10 mouse cellular contexts compared by ENCODE assay signal in genomic region chr1:191484726-191485425, GRCm38 (mm10).
DNase-seq lines count a peak whose midpoint lies in the region; ATAC-seq lines count a peak whose summit lies in the region.
"Had no signal": no experiment of that assay in that cellular context is flagged by ENCODE, and none has a peak within 500 bp of the region (broad histone marks: within the 10 kb centered on the region; RNA-seq: fewer than 3 reads in every experiment).

No protein-coding gene starts in this region.

- peak; percentile 77 for ATAC-seq in cerebellum, adult (ENCODE audit: insufficient number of reproducible peaks, low FRiP score, low TSS enrichment)
- ATAC-seq in erythroblast, adult 5-6 weeks (replicated peaks; ENCODE audit: low FRiP score, poor library complexity, severe bottlenecking), result no peak

- peak; percentile 49 for DNase-seq in left cerebral cortex, postnatal 4 days
- no peak for DNase-seq in left cerebral cortex, postnatal 10 days (ENCODE audit: extremely low spot score in 1 of 2, low spot score in 2 of 2)
- DNase-seq in cerebellum, postnatal 36 days, result peak; percentile 85 to 93
- peak; percentile 11 to 24 for DNase-seq in right cerebral cortex, postnatal 36 days (ENCODE audit: low spot score in 2 of 2)
- no peak for DNase-seq in thymus, postnatal 10 days (ENCODE audit: low spot score in 2 of 2)
- DNase-seq in thymus, postnatal 0 days (ENCODE audit: low spot score), result no peak
- DNase-seq: spleen, adult 18-20 months; thymus, postnatal 14 days had no signal

- intact Hi-C loops in left cerebral cortex, postnatal 4 days (cut with DNase I), result no loop called here
- intact Hi-C loops in left cerebral cortex, postnatal 10 days (cut with DNase I), result no loop called here

Comparison
In these comparisons a context has a peak if more than half of its experiments do, and no peak if none do; other contexts are left out.
1. DNase-seq: peak in left cerebral cortex, postnatal 4 days (single experiment), cerebellum, postnatal 36 days (2 of 2) and right cerebral cortex, postnatal 36 days (2 of 2); none in left cerebral cortex, postnatal 10 days (0 of 2), thymus, postnatal 10 days (0 of 2) and thymus, postnatal 0 days (single experiment).